Mouse (Mus musculus) CH12F3 (cell line): ENCODE data around the gene Abcc2.

ENCODE experiments used
- in situ Hi-C: fragments of 300-500 bp; cut with MboI; formaldehyde crosslinking; loops from 2 replicates; pipeline ENCODE4 v1.14.3; 2020; ENCODE audit warnings: low sequenced_read_pairs

Gene Abcc2

GRCm38 (mm10) chr19:43781980-43782379, at the start of gene Abcc2:
Gene Abcc2 (plus strand): TSS chr19:43782192.
- in situ Hi-C loops: no loop called here

DNA sequence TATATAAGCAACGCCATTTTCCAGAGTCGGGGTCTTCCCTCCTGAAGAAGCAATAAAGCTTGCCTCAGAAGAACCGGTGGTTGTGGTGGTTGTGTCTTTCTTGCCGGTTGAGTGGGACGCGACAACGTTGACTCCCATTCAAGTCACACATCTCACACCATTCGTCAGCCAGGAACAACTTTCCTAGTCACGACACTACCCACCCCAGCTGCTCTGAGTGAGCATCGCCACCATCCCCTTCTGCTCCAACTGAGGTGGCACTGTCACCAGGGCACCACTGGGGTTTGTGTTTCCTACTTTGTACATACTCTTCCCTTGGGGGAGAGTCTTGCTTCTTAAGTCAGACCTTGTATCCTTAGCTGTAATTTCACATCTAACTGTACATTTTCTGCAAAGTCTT, 43.6 kb upstream of the Abcc2 start:
- in situ Hi-C loops: no loop called here

DNA sequence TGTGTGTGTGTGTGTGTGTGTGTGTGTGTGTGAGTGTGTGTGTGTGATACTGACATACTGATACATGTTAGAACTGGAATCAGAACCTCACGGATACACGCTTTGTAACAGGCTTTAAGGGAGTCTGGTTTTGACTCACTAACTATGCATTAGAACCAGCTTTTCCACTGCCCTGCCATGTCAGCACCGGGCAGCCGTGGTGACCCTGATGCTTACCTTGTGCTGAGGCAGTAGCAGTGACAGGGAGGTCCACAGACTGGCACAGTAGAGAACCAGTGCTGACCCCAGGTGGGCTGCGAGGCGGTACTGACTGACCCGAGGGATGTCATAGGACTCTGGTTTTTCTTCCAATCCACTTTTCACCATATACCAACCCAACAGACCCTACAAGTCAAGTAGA, 38.6 kb upstream of the Abcc2 start:
- in situ Hi-C loops: no loop called here

DNA sequence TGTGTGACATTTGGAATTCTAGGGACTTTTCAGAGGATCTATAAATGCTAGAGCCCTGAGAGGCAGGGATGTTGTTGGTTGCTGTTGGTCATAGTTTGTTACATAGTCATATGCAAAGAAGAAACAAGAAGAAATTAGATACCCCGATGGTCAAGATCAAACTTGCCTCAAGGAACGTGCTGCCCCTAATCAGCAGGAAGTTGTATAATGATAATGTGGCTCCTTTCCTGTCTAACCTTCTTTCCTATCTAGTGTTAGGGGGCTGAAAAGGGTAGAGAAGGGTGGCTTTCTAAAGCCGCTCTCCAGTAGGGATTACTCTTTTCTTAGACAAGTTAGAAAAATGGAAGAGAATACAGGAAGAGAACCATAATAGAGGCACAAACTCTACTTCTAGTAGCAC, 36.3 kb upstream of the Abcc2 start:
- in situ Hi-C loops: no loop called here

GRCm38 (mm10) chr19:43747877-43748276, 34.1 kb upstream of the Abcc2 start:
- in situ Hi-C loops: no loop called here

DNA sequence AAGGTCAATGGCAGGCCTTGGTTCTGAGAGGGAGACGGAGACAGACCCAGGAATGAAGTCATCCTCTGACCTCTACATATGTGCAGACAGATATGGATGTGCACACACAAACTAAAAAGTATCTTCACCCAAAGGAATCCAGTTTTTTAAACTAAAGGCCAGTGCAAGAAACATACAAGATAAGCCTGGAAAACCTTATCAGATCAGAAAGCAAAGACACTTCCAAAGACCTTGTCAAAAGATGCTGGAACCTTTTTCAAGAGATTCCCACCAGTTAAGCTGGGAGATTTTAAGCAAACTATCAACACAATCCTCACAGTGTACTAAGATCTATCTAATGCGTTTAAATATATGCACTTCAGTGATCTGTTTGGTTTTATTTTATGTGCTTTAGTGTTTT, 32.0 kb upstream of the Abcc2 start:
- in situ Hi-C loops: no loop called here

- in situ Hi-C loops: no loop called here
Measured at GRCm38 (mm10) chr19:43752489-43753225, 29.3 kb upstream of the Abcc2 start, which contains the start of the genes Cutc and Cox15. Gene Cutc (plus strand): TSS chr19:43752996. Gene Cox15 (minus strand): TSS chr19:43753000.

- in situ Hi-C loops: no loop called here
Measured at GRCm38 (mm10) chr19:43753226-43753835, 28.7 kb upstream of the Abcc2 start.

GRCm38 (mm10) chr19:43754237-43754636, 27.8 kb upstream of the Abcc2 start:
- in situ Hi-C loops: no loop called here

DNA sequence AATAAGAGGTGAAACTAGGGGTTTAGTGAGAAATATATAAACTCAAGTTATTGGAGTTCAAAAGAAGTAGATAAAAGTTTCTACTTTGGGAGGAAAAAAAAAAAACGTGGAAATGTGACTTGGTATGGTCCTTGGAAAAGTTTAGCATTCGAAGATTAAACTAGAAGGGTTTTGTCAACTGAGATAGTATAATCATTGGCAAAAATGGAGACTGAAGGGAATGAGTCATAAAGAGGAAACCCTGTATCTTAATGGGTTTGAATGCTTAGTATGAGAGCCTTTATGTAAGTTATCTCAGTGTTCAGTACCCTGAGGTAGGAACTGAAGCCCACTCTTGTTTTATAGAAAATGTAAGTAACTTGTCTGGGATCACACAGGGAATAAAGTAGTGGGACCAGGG, 27.1 kb upstream of the Abcc2 start:
- in situ Hi-C loops: no loop called here

GRCm38 (mm10) chr19:43760504-43760903, 21.5 kb upstream of the Abcc2 start:
- in situ Hi-C loops: no loop called here

DNA sequence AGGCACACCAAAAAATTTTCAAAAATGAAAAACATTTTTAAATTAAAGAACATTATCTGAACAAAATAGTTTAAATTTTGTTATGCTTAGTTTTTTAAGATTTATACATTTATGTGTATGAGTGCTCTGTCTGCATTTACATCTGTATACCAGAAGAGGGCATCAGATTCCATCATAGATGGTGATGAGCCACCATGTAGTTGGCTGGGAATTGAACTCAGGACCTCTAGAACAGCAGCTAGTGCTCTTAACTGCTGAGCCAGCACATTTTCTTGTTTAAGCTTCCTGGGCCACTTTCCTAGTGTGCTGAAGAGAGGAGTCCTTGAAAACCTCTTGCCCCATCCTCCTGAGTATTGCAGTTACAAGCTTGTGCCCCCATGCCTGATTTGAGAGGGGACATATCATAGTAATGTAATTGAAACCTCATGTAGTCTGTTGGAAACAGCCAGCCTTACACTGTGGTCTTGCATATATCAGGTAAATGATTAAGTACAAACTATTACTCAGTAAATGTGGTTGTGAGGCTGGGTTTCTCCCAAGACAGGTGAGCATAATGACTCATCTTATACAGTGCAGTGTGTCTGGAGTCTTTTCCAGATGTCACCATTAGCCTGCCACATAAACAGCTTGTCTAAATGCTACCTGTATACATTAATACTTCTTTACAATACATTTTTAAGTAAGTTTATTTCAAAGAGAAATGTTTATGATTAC, 20.3 kb upstream of the Abcc2 start:
- in situ Hi-C loops: no loop called here

DNA sequence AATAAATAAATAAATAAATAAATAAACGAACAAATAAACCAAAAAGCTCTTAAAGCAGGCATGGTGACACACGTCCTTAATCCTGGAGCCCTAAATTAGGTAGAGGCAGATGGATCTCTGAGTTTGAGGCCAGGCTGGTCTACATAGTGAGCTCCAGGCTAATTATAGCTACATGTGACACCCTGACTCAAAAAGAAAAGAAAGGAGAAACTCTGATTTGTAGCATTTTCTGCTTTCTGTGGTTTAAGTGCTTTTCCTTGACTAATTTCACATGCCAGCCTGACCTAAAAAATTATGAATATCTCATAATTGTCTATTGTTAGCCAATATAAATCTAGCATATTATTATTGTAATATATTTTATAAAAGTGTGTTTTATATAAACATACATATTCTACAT, 19.6 kb upstream of the Abcc2 start:
- in situ Hi-C loops: no loop called here

- in situ Hi-C loops: no loop called here
Measured at GRCm38 (mm10) chr19:43766451-43766850, 15.5 kb upstream of the Abcc2 start.

- in situ Hi-C loops: no loop called here
Measured at GRCm38 (mm10) chr19:43767549-43768322, 14.3 kb upstream of the Abcc2 start.

- in situ Hi-C loops: no loop called here
Measured at GRCm38 (mm10) chr19:43769366-43769960, 12.5 kb upstream of the Abcc2 start.

- in situ Hi-C loops: no loop called here
Measured at GRCm38 (mm10) chr19:43770584-43770983, 11.4 kb upstream of the Abcc2 start.

DNA sequence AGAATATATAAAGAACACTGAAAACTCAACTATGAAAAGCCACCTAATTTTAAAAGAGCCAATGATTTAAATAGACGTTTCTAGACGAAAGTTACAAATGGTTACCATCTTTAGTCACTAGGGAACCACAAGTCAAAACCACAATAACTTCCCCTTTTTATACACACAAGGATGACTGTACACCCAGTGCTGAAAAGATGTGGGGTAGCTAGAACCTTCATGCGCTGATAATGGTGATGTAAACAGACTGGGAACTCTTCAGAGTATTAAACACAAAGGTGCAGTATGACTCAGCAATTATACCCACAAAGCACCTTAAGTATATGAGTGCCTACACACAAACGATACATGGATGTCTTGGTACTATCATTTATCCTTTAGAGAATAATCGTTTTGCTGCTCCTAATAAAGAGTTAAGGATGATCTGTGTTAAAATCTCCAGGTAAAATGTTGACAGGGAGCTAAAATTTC, 10.5 kb upstream of the Abcc2 start:
- in situ Hi-C loops: no loop called here

- in situ Hi-C loops: no loop called here
Measured at GRCm38 (mm10) chr19:43772311-43772710, 9.7 kb upstream of the Abcc2 start.

DNA sequence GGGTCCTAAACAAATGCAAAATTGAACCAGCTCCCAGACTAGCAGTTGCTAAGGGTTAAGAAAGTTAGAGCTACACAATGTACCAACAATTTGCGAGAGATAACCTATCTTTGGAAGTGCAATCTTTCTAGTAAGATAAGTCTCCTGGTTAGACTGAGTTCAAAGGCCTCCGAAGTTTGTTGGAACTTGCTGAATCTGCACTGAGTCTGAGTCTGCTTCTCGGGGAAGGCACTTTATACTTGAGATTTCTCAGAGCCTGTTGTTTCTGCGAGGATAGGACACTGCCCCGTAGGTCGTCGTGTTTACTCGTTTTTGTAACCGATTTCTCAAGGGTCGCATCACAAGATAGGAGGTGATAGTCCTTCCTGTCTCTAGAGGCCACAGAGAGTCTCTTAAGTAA, 6.6 kb upstream of the Abcc2 start:
- in situ Hi-C loops: no loop called here

DNA sequence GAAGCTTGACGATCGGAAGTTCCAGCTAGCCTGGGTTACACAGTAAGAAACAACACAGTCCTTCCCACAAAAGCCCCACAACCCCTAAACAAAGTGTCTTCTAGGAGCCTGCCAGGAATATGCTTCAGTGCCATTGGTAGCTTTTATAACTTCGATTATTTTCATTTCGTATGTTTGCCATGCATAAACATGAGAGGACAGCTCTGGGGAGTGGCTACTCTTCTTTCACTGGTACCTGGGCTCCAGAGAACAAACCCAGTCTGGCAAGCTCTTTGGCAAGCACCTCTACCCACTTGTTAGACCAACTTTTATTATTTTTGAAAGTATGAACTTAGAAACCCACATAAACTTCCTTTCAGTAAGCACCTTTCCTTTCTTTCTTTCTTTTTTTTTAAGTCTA, 5.4 kb upstream of the Abcc2 start:
- in situ Hi-C loops: no loop called here
